Mouse (Mus musculus) stomach, postnatal 0 days (tissue): Measurements from ENCODE around the gene Stpg3.

Source experiments
- CTCF ChIP-seq: IDR thresholded peaks from 2 replicates; pipeline ENCODE4 v1.5.1; 2016; ENCODE audit warnings: antibody characterized with exemption, low read depth, mild to moderate bottlenecking, moderate library complexity
- EP300 ChIP-seq: optimal IDR thresholded peaks from 2 replicates; pipeline ENCODE3; 2016; ENCODE audit warnings: antibody characterized with exemption

DNA sequence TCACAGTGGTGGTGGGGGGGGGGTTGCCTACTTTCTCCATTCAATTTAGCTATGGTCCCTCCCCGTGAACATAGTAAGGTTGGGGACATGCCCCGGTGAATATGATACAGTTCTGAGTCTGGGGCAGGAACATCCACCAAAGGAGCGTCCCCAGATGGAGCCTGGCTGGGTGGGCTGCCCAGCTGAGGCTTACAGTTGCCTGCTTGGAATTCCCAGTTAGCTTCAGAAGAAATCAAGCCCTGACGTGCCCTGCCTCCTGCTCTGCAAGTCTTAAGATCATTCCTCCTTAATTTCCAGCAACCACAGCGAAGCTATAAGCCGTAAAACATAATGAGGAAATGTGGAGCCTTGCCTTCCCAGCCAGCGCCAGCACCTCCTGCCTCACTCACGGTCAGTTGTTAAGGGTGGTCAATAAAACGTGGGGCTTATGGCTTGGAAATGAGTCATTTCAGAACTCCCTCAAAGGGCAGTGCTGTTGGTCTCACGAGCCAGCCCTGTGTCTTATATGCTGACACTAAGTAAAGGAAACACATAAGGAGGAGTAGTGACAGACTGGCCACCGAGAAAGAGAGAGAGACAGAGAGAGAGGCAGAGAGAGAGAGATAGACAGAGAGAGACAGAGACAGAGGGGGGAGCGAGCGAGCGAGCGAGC, 34.7 kb downstream of the Stpg3 start:
- TF ChIP-seq CTCF (no peak), EP300 (no peak)
